Mouse (Mus musculus): Measurements from ENCODE around the gene Pou4f1.

- TF ChIP-seq ZC3H11A (IDR thresholded peaks at IDR 0.05; ENCODE audit: borderline replicate concordance, low read depth, low read length): no peak
- no peak for TF ChIP-seq ZNF384 (IDR thresholded peaks at IDR 0.05; ENCODE audit: low read depth, low read length)
- TF ChIP-seq CHD2 (IDR thresholded peaks at IDR 0.05; ENCODE audit: low read depth, low read length): no peak
- TF ChIP-seq MAFK (IDR thresholded peaks at IDR 0.05; ENCODE audit: insufficient read depth, low read depth, low read length): no peak
Measured at GRCm38 (mm10) chr14:104423688-104424470, 43.9 kb downstream of the Pou4f1 start.
